Mouse (Mus musculus): ENCODE data around the gene Lmo2. TPM values are rescaled to one million over a fixed set of nuclear protein-coding genes. Genes with fewer than 3 reads are reported as not detected.
A peak's percentile ranks its signal among the peaks of the same experiment; 100 is the strongest.

Lmo2 gene
- polyA plus RNA-seq, 1 experiment from 2014 or later: 18.6 TPM

DNA sequence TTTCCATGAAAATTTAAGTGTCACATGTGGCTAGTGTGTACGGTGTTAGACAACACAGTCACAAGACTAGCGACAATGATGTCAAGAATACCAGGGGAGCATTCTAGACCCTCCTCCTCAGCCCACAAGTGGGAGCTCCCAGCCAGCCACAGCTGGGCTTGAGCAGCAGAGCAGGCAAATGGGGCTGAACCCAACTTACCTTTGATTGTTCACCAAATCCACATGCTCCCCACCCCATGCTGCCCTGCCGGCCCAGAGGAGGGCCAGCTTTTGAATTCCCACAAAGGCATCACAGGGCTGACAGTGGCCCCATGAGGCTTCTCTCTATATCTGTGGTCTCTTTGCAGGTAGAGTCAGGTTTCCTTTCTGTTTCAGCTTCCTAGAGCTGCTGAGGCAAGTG is 16.7 kb upstream of the Lmo2 start:
- Histone ChIP-seq H3K27me3 (no peaks in the 10 kb centered on the region), H3K4me3 (replicated peaks) (no peak overlapping the region), H3K4me2 (replicated peaks) (no peak overlapping the region), H3K36me3 (no peaks in the 10 kb centered on the region), H3K4me1 (no peaks in the 10 kb centered on the region), H3K9me3 (replicated peaks) (no peaks in the 10 kb centered on the region), H3K9ac (no peak overlapping the region), H3K27ac (replicated peaks) (no peak overlapping the region)
- no peak for ATAC-seq (ENCODE audit: insufficient number of reproducible peaks, low FRiP score, low TSS enrichment, low read depth)
- 72% methylated on average over 3 of the region's 3 CpGs for WGBS

DNA sequence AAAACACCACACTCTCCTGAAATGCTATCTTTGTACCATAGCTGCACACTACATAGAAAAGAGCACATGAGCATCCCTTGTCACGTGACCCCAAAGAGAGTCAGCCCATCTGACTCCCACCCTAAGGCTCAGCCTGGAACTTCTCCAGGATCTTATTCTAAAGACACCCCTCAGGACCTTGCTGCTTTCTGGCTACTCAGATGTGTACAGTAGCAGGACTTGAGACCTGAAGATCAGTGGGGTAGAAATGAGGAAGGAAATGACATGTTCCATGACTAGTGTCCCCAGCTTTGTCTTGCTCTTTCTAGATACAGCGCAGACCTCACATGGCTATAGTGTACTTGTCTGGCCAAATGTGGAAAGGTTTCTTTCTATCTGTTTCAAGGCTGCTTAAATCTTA is 12.9 kb upstream of the Lmo2 start:
- no peak overlapping the region for H3K4me2 ChIP-seq (replicated peaks)
- no peaks in the 10 kb centered on the region for H3K36me3 ChIP-seq
- H3K27ac ChIP-seq (replicated peaks): no peak overlapping the region
- H3K27me3 ChIP-seq: no peaks in the 10 kb centered on the region
- H3K9me3 ChIP-seq (replicated peaks): no peaks in the 10 kb centered on the region
- WGBS: 91% methylated on average over 2 of the region's 2 CpGs
- no peak overlapping the region for H3K4me3 ChIP-seq (replicated peaks)
- H3K9ac ChIP-seq: no peak overlapping the region
- H3K4me1 ChIP-seq: no peaks in the 10 kb centered on the region
- no peak for ATAC-seq (ENCODE audit: insufficient number of reproducible peaks, low FRiP score, low TSS enrichment, low read depth)

DNA sequence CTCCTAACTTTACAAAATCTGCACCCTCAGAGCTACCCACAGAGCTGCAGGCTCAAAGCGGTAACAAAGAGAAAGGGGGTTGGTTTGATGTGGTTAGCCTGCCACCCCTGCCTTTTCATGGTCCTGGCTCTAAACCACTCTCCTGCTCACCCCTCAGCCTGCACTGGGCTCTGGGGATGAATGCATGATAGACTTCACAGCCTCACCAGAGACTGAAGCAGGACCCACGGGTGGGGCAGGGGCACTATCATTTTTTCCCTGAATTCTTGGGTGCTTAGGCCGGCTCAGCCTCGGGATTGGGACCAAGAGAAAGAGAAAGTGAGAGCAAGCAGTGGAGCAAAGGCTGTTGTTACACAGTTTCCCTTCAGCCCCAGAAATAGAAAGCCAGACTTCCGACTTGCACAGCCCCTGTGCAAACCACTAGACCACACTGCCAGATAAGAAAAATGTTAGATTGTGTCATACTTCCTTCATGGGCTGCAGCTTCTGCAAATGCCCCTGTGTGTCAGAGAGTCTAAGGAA is 12.2 kb upstream of the Lmo2 start:
- Histone ChIP-seq H3K9me3 (replicated peaks) (no peaks in the 10 kb centered on the region), H3K27me3 (no peaks in the 10 kb centered on the region), H3K4me3 (replicated peaks) (no peak overlapping the region), H3K4me2 (replicated peaks) (no peak overlapping the region), H3K36me3 (no peaks in the 10 kb centered on the region), H3K4me1 (no peaks in the 10 kb centered on the region), H3K27ac (replicated peaks) (no peak overlapping the region), H3K9ac (no peak overlapping the region)
- ATAC-seq (ENCODE audit: insufficient number of reproducible peaks, low FRiP score, low TSS enrichment, low read depth): no peak
- 64% methylated on average over 5 of the region's 5 CpGs for WGBS

DNA sequence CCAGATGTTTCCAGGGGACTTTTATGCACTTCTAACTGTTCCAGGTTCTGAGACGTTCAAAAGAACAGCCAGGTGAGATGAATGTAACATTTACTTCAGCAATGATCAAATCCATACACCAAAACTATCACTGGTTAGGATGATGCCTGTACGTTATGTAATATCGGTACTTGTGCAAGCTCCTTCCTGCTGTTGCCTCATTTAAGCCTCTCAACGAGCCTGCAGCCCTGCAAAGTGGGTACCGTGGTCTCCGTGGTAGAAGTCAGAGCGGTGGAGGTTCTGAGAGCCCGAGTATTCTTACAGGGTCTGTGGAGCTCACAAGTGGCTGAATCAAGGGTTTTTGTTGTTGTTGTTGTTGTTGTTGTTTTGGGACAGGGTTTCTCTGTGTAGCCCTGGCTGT is 10.9 kb upstream of the Lmo2 start:
- no peaks in the 10 kb centered on the region for H3K9me3 ChIP-seq (replicated peaks)
- no peak overlapping the region for H3K4me3 ChIP-seq (replicated peaks)
- 77% methylated on average over 8 of the region's 8 CpGs for WGBS
- no peaks in the 10 kb centered on the region for H3K36me3 ChIP-seq
- ATAC-seq (ENCODE audit: insufficient number of reproducible peaks, low FRiP score, low TSS enrichment, low read depth): no peak
- H3K27ac ChIP-seq (replicated peaks): no peak overlapping the region
- H3K27me3 ChIP-seq: no peaks in the 10 kb centered on the region
- no peak overlapping the region for H3K9ac ChIP-seq
- H3K4me1 ChIP-seq: no peaks in the 10 kb centered on the region
- no peak overlapping the region for H3K4me2 ChIP-seq (replicated peaks)

DNA sequence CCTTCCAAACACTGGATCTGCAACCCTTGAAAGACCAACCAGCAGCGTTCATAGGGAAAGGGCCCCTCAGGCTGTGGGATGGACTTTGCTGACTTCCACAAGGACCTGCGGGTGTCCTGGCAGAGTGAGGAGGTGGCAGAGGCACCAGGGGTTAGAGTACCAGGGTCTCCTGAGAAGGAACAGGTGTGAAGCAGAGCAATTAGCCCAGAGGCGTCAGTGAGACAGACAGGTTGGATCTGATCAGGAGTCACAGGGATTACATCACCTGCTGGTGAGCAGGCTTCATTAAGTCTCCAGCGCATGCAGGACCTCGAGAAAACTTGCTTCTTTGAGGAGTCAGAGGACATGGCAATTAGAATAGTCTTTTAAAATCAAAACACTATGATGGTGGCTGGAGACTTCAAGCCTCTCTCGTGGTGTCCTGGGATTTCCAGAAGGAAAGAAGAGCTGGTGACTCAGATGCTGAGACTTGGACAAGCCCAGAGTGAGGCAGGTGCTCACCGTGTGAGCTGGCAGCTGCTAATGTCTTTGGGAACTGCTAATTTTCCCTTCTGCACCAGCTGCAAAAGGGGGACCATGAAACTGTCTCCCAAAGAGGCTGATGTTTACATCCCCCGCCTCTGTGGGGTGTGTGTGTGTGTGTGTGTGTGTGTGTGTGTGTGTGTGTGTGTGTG is 9.7 kb upstream of the Lmo2 start:
- Histone ChIP-seq H3K9ac (no peak overlapping the region), H3K9me3 (replicated peaks) (no peaks in the 10 kb centered on the region), H3K4me3 (replicated peaks) (no peak overlapping the region), H3K4me2 (replicated peaks) (no peak overlapping the region), H3K27ac (replicated peaks) (no peak overlapping the region), H3K4me1 (no peaks in the 10 kb centered on the region), H3K27me3 (0 out of 2 replicates have a peak, but pooled peaks cover 3% of the 10 kb centered on the region), H3K36me3 (no peaks in the 10 kb centered on the region)
- peak; percentile 59; the same call in 1 of the 2 replicates for ATAC-seq (ENCODE audit: insufficient number of reproducible peaks, low FRiP score, low TSS enrichment, low read depth)
- 46% methylated on average over 8 of the region's 8 CpGs for WGBS

DNA sequence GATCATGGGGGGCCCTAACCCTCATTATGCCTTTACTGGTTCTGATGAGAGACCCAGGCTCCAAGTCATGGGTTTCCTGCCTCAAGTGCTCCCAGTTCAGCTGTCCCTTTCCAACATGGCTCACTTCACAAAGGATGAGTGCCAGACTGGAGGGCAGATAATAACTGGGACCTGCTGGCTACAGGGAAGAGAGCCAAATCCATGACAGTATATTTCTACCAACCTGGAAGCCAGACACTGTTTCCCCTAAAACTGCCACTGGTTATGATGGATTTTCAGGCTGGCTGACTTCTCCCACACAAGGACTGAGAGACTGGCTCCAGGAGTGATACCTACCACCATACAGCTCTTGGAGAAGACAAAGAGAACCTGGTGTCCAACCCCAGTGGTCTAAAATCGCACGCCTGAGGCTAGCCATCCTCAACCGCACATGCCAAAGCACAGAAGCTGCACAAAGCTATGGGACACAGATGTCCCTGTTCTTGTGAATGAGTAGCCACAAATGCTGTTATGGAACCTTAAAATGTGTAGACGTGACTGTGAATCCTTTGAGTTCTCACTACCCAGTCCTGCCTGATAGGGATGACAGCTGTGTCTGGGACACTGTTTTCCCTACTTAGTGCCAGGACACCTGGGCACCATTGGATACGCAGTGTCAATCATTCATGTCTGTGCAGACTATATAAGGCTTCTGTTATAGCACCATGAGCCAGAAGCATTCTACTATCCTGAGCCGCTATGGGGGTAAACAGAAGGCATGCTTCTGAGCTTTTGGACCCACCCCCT is 4.5 kb upstream of the Lmo2 start:
- H3K4me2 ChIP-seq (replicated peaks): no peak overlapping the region
- H3K36me3 ChIP-seq: no peaks in the 10 kb centered on the region
- H3K9me3 ChIP-seq (replicated peaks): no peaks in the 10 kb centered on the region
- no peaks in the 10 kb centered on the region for H3K4me1 ChIP-seq
- H3K27me3 ChIP-seq: 0 out of 2 replicates have a peak, but pooled peaks cover 3% of the 10 kb centered on the region
- H3K4me3 ChIP-seq (replicated peaks): no peak overlapping the region
- WGBS: 78% methylated on average over 6 of the region's 6 CpGs
- no peak for ATAC-seq (ENCODE audit: insufficient number of reproducible peaks, low FRiP score, low TSS enrichment, low read depth)
- no peak overlapping the region for H3K9ac ChIP-seq
- H3K27ac ChIP-seq (replicated peaks): no peak overlapping the region

DNA sequence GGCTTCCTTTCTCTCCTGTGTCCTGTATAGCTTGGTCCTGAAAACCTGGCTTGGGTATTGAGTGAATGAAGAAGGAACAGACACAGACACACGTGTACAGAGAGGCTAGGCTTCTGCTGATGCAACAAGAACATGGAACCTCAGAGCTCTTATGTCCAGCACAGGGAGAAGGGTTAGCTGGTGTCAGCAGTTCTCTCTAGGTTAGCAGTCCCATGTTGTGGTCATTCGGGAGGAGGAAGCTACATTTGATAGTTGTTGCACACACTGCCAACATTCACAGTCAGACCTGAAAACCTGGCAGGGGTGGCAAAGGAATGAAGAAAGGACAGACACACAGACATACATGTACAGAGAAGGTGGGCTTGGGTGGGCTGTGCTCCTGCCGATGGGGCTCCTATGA is 2.1 kb upstream of the Lmo2 start:
- Histone ChIP-seq H3K9me3 (replicated peaks) (no peaks in the 10 kb centered on the region), H3K27ac (replicated peaks) (no peak overlapping the region), H3K4me2 (replicated peaks) (no peak overlapping the region), H3K9ac (no peak overlapping the region), H3K4me3 (replicated peaks) (no peak overlapping the region), H3K36me3 (no peaks in the 10 kb centered on the region), H3K27me3 (0 out of 2 replicates have a peak, but pooled peaks cover 3% of the 10 kb centered on the region), H3K4me1 (no peaks in the 10 kb centered on the region)
- ATAC-seq (ENCODE audit: insufficient number of reproducible peaks, low FRiP score, low TSS enrichment, low read depth): no peak
- 70% methylated on average over 3 of the region's 3 CpGs for WGBS

DNA sequence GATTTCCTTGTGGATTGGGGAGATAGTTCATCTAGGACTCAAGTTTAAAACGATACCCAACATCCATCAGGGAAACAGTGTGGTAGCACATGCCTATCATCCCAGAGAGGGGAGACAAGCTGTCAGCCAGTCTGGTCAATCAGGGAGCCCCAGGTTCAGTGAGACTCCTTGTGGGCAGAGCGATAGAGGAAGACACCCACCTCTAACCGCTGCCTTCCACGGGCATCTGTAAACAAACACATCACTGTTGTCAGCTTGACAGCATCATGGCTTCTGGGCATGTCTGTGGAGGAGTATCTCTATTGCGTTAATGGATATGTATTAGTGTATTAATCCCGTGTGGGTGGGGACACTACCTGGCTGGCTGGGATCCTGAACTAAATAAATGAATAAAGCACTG is 919 bp upstream of the Lmo2 start:
- no peak overlapping the region for H3K9ac ChIP-seq
- H3K27me3 ChIP-seq: 0 out of 2 replicates have a peak, but pooled peaks cover 3% of the 10 kb centered on the region
- H3K4me3 ChIP-seq (replicated peaks): no peak overlapping the region
- WGBS: 70% methylated on average over 6 of the region's 6 CpGs
- no peak for ATAC-seq (ENCODE audit: insufficient number of reproducible peaks, low FRiP score, low TSS enrichment, low read depth)
- no peaks in the 10 kb centered on the region for H3K36me3 ChIP-seq
- H3K9me3 ChIP-seq (replicated peaks): no peaks in the 10 kb centered on the region
- no peaks in the 10 kb centered on the region for H3K4me1 ChIP-seq
- no peak overlapping the region for H3K4me2 ChIP-seq (replicated peaks)
- no peak overlapping the region for H3K27ac ChIP-seq (replicated peaks)

DNA sequence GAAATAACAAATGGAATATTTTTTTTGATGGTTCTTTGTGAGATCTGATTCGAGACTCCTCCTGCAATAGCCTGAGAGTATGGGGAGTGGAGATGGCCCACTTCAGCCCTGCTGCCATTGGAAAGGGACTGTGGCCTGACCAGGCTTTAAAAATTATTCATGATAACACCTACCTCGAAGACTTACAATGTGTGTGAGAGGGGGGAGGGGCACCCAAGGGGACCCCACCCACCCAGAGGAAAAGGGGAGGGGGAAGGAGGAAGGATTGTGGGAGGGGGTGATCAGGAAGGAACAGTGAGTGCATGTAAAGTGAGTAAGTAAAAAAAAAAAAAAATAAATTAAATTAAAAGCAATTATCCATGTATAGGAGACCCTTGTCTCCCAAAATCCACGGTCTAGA is 848 bp downstream of the Lmo2 start:
- Histone ChIP-seq H3K36me3 (no peaks in the 10 kb centered on the region), H3K4me1 (no peaks in the 10 kb centered on the region), H3K4me3 (replicated peaks) (no peak overlapping the region), H3K9ac (no peak overlapping the region), H3K4me2 (replicated peaks) (no peak overlapping the region), H3K27me3 (no peaks in the 10 kb centered on the region), H3K27ac (replicated peaks) (no peak overlapping the region), H3K9me3 (replicated peaks) (no peaks in the 10 kb centered on the region)
- 67% methylated on average over 3 of the region's 3 CpGs for WGBS
- no peak for ATAC-seq (ENCODE audit: insufficient number of reproducible peaks, low FRiP score, low TSS enrichment, low read depth)

DNA sequence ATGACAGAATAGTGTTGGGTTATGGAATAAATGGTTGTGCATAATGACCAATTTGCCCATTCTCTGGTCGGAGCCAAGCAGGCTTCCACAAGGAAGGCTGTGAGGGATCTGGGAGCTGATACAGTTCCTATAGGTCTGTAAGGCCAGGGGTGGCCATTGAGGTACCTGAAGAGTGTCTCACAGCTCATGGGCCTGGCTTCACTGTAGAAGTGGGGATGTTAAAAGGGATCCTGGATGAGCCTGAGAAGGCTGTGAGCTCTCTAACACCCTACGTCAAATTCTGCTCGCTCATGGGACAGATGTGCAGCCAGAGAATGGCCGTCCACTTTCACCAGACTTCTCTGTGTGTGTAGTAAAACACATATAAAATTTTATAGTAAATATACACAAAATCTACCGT is 1.3 kb downstream of the Lmo2 start:
- Histone ChIP-seq H3K4me3 (replicated peaks) (no peak overlapping the region), H3K4me1 (no peaks in the 10 kb centered on the region), H3K9me3 (replicated peaks) (no peaks in the 10 kb centered on the region), H3K4me2 (replicated peaks) (no peak overlapping the region), H3K36me3 (no peaks in the 10 kb centered on the region), H3K9ac (no peak overlapping the region), H3K27me3 (no peaks in the 10 kb centered on the region), H3K27ac (replicated peaks) (no peak overlapping the region)
- no peak for ATAC-seq (ENCODE audit: insufficient number of reproducible peaks, low FRiP score, low TSS enrichment, low read depth)
- 90% methylated on average over 5 of the region's 5 CpGs for WGBS

DNA sequence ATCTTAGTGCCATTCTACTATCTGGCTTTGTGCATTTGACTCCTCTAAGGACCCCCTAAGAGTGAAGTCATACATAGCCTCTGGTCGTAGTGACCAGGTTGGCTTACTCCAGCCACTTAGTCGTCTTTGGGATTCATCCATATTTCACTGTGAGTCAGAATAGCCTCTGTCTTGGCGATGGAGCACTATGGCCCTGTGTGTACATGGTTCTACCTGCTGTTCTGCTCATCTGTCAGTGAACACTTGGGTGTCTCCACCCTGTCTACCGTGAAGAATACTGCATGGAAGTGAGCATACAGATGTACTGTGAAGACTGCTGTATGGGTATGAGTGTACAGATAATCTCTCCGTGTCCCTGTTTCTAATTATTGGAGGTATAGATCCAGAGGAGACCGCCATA is 1.8 kb downstream of the Lmo2 start:
- Histone ChIP-seq H3K4me2 (replicated peaks) (no peak overlapping the region), H3K27me3 (no peaks in the 10 kb centered on the region), H3K36me3 (no peaks in the 10 kb centered on the region), H3K27ac (replicated peaks) (no peak overlapping the region), H3K4me3 (replicated peaks) (no peak overlapping the region), H3K9ac (no peak overlapping the region), H3K9me3 (replicated peaks) (no peaks in the 10 kb centered on the region), H3K4me1 (no peaks in the 10 kb centered on the region)
- ATAC-seq (ENCODE audit: insufficient number of reproducible peaks, low FRiP score, low TSS enrichment, low read depth): no peak
- WGBS: 82% methylated on average over 6 of the region's 6 CpGs
